Comparison of ENCODE assay signal across 20 mouse cellular contexts in the genomic region with DNA sequence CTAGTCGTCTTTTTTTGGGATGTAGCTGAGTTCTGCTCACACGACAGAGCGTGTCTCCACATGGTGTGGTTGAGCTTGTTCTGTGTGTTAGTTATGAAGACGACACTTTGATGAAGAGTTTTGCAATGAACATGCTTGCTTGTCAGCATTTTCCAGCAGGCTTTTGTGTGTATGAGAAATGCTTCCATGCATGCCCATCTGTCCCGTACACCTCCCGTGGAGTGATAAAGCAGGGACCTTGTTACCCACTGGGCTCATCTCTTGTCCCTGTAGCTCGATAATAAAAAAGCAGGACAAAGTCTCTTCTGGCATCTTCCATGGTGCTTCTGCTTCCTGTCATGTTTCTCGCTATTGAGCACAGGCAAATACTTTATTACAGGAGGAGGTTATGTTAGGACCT. TPM values are rescaled to one million over a fixed set of nuclear protein-coding genes. Genes with fewer than 3 reads are reported as not detected.
DNase-seq lines count a peak whose midpoint lies in the region; ATAC-seq lines count a peak whose summit lies in the region.
"Had no signal": no experiment of that assay in that cellular context is flagged by ENCODE, and none has a peak within 500 bp of the region (broad histone marks: within the 10 kb centered on the region; RNA-seq: fewer than 3 reads in every experiment).

No protein-coding gene starts in this region.

- DNase-seq in cerebellum, adult 18-20 months = peak; percentile 39 to 41
- no peak for DNase-seq in cerebellum, postnatal 4 days (ENCODE audit: low spot score in 2 of 2)
- DNase-seq in cerebellum, postnatal 25 days = peak; percentile 45 to 57
- DNase-seq in retina, postnatal 1 day = peak; percentile 20
- DNase-seq in retina, embryonic 14.5 days (ENCODE audit: low spot score) = no peak
- DNase-seq in layer of hippocampus, postnatal 25 days (ENCODE audit: extremely low spot score in 1 of 2, low spot score in 1 of 2) = no peak
- DNase-seq: adrenal gland, postnatal 14 days; gastrocnemius, postnatal 36 days; heart, adult 18-20 months; heart, postnatal 14 days; kidney, adult 2 months had no signal

- ATAC-seq in cerebellum, adult (ENCODE audit: insufficient number of reproducible peaks, low FRiP score, low TSS enrichment) = no peak
- ATAC-seq: activated CD4-positive, CD25-positive, alpha-beta regulatory T cell, adult 4 months; forebrain, embryonic 15.5 days; intestine, embryonic 16.5 days; Patski had no signal

RNA-seq across cellular contexts. Expression of gene Krt222, which starts 8.8 kb away (rescaled TPM):
- total RNA-seq in layer of hippocampus, postnatal 25 days (2021) = 10 to 100 TPM; 26.5 to 27.3 TPM
- total RNA-seq: hematopoietic stem cell, adult 5-6 weeks had no signal

RNA-seq across cellular contexts. Expression of gene Smarce1, which starts 21.9 kb away (rescaled TPM):
- 10 to 100 TPM; 51.8 to 59.7 TPM for total RNA-seq in layer of hippocampus, postnatal 25 days (2021)

RNA-seq across cellular contexts. Expression of gene Krt24, which starts 32.4 kb away (rescaled TPM):
- not detected for total RNA-seq in layer of hippocampus, postnatal 25 days (2021)
- total RNA-seq: adrenal gland, adult 18-20 months; adrenal gland, postnatal 14 days; CH12.LX; gastrocnemius, adult 8-10 months; gastrocnemius, postnatal 36 days; heart, adult 18-20 months; heart, postnatal 14 days; hematopoietic stem cell, adult 5-6 weeks had no signal

Comparison
In these comparisons a context has a peak if more than half of its experiments do, and no peak if none do; other contexts are left out.
1. DNase-seq: peak in cerebellum, adult 18-20 months (2 of 2), cerebellum, postnatal 25 days (2 of 2) and retina, postnatal 1 day (single experiment); none in cerebellum, postnatal 4 days (0 of 2), retina, embryonic 14.5 days (single experiment) and layer of hippocampus, postnatal 25 days (0 of 2).